Mouse (Mus musculus) B cell, adult (primary cell): ENCODE results near the gene Olfr206. TPM values are rescaled to one million over a fixed set of nuclear protein-coding genes. Genes with fewer than 3 reads are reported as not detected.

Experiments used
- total RNA-seq: library from RNA; stranded (reverse); gene quantifications from 4 replicates; pipeline ENCODE4 v1.2.4, GENCODE M21; 2023; ENCODE audit not compliant: inconsistent age

Olfr206 gene
- total RNA-seq, result not detected in 4 replicates

GRCm38 (mm10) chr16:59349146-59349545 lies at the start of gene Olfr206:
Gene Olfr206, minus strand, starts transcription at chr16:59349246.

GRCm38 (mm10) chr16:59363893-59364292 lies 14.8 kb upstream of the Olfr206 start, which contains the start of gene Olfr209:
Gene Olfr209, minus strand, starts transcription at chr16:59363993.

GRCm38 (mm10) chr16:59331038-59331437 lies 18.0 kb downstream of the Olfr206 start, which contains the start of gene Olfr205:
Gene Olfr205, minus strand, starts transcription at chr16:59331138.

GRCm38 (mm10) chr16:59318148-59318547 lies 30.9 kb downstream of the Olfr206 start, which contains the start of gene Olfr204:
Gene Olfr204, minus strand, starts transcription at chr16:59318248.

GRCm38 (mm10) chr16:59298581-59298980 lies 50.5 kb downstream of the Olfr206 start, which contains the start of gene Olfr203:
Gene Olfr203, plus strand, starts transcription at chr16:59298881.

Other genes starting within 250 kb of the Olfr206 start
- not detected in 4 replicates for gene Olfr193, start 237.4 kb downstream of the Olfr206 start, total RNA-seq
- gene Olfr194, start 228.2 kb downstream of the Olfr206 start, total RNA-seq, result not detected in 4 replicates
- not detected in 4 replicates for gene Olfr195, start 202.2 kb downstream of the Olfr206 start, total RNA-seq
- not detected in 4 replicates for gene Olfr196, start 178.8 kb downstream of the Olfr206 start, total RNA-seq
- gene Olfr198, start 145.7 kb downstream of the Olfr206 start, total RNA-seq, result not detected in 4 replicates
- gene Olfr199, start 129.5 kb downstream of the Olfr206 start, total RNA-seq, result not detected in 4 replicates
- not detected in 4 replicates for gene Olfr201, start 76.6 kb downstream of the Olfr206 start, total RNA-seq
- gene Olfr202, start 62.5 kb downstream of the Olfr206 start, total RNA-seq, result not detected in 4 replicates
- gene Olfr203, start 50.4 kb downstream of the Olfr206 start, total RNA-seq, result not detected in 4 replicates
- gene Olfr204, start 31.0 kb downstream of the Olfr206 start, total RNA-seq, result not detected in 4 replicates
- not detected in 4 replicates for gene Olfr205, start 18.1 kb downstream of the Olfr206 start, total RNA-seq
- not detected in 4 replicates for gene Olfr209, start 14.7 kb upstream of the Olfr206 start, total RNA-seq
- gene Gabrr3, start 58.1 kb upstream of the Olfr206 start, total RNA-seq, result not detected in 4 replicates
- gene Riox2, start 122.5 kb upstream of the Olfr206 start, total RNA-seq, result 30.6 to 38.7 TPM (median 32.8 TPM) in 4 replicates